Mouse (Mus musculus) cerebellum, postnatal 14 days (tissue): ENCODE data around the gene Atp1a4.

ENCODE experiments used
- DNase-seq, 2 experiments: peaks; one replicate each; pipeline ENCODE4 v3.0.0; 2021; ENCODE audit warnings: mixed read lengths in 2 of 2

Atp1a4 gene

GRCm38 (mm10) chr1:172219451-172220406 is 38.5 kb downstream of the Atp1a4 start, which contains the start of gene Casq1:
Gene Casq1, minus strand, starts transcription at chr1:172219868.
- DNase-seq = no peak

GRCm38 (mm10) chr1:172218164-172218910 is 39.9 kb downstream of the Atp1a4 start:
- DNase-seq = no peak

- DNase-seq = peak; percentile 92 to 94
Measured at GRCm38 (mm10) chr1:172217148-172217547, 41.1 kb downstream of the Atp1a4 start.

- DNase-seq = no peak
Measured at GRCm38 (mm10) chr1:172214748-172215147, 43.5 kb downstream of the Atp1a4 start.

GRCm38 (mm10) chr1:172213771-172214170 is 44.4 kb downstream of the Atp1a4 start:
- no peak for DNase-seq

- no peak for DNase-seq
Measured at GRCm38 (mm10) chr1:172212776-172213175, 45.4 kb downstream of the Atp1a4 start.

GRCm38 (mm10) chr1:172207111-172207584 is 51.1 kb downstream of the Atp1a4 start:
- peak; percentile 59 to 74 for DNase-seq

GRCm38 (mm10) chr1:172206141-172206917 is 51.9 kb downstream of the Atp1a4 start, which contains the start of gene Pea15a:
Gene Pea15a, minus strand, starts transcription at chr1:172206804.
- DNase-seq = peak; percentile 91 to 92

- peak; percentile 56 to 63 for DNase-seq
Measured at GRCm38 (mm10) chr1:172205741-172206087, 52.5 kb downstream of the Atp1a4 start.

GRCm38 (mm10) chr1:172204814-172205740 is 53.1 kb downstream of the Atp1a4 start:
- DNase-seq = peak; percentile 81 to 82

- DNase-seq = peak; percentile 53 to 54
Measured at GRCm38 (mm10) chr1:172204033-172204813, 54.0 kb downstream of the Atp1a4 start.

GRCm38 (mm10) chr1:172203566-172203965 is 54.6 kb downstream of the Atp1a4 start:
- peak; percentile 38 to 42 for DNase-seq

- DNase-seq = peak; percentile 50 to 59
Measured at GRCm38 (mm10) chr1:172202894-172203522, 55.2 kb downstream of the Atp1a4 start.

GRCm38 (mm10) chr1:172201967-172202880 is 56.0 kb downstream of the Atp1a4 start:
- DNase-seq = peak; percentile 87 to 89

GRCm38 (mm10) chr1:172200871-172201447 is 57.3 kb downstream of the Atp1a4 start:
- DNase-seq = peak; percentile 85 to 89

- no peak for DNase-seq
Measured at GRCm38 (mm10) chr1:172200161-172200560, 58.1 kb downstream of the Atp1a4 start.

- no peak for DNase-seq
Measured at GRCm38 (mm10) chr1:172198996-172199395, 59.2 kb downstream of the Atp1a4 start.

- no peak for DNase-seq
Measured at GRCm38 (mm10) chr1:172198316-172198715, 59.9 kb downstream of the Atp1a4 start.
